Mouse (Mus musculus): ENCODE results near the gene Efna3.

DNA sequence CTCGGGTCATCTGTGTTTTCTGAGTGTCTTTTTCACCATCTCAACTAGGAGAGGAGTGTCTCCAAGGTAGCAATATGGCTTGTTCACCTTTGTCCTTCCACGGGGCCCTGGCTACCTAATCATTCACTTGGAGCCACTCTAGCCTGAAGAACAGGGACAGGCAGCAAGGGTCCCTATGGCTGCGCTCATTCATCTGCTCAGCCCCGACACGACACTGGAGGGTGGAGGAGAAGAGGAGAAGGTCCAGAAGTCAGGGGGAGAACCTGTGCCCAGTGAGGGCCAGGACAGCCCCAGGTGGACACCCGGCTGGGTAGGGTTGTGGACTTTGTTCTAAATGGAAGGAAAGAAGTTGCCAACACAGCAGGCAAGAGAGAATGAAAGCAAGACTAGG lies 32.7 kb upstream of the Efna3 start:
- no peak for TF ChIP-seq CTCF (IDR thresholded peaks at IDR 0.05; ENCODE audit: borderline replicate concordance, control insufficient read depth, extremely low read depth, insufficient read depth, low read length, poor library complexity)
- no peak for TF ChIP-seq POLR2A (IDR thresholded peaks at IDR 0.05; ENCODE audit: control insufficient read depth, extremely low read depth, insufficient read depth, low read length, poor library complexity)

Data from thymus, adult 2 months (tissue).